Mouse (Mus musculus): ENCODE results near the gene Dffb. TPM values are rescaled to one million over a fixed set of nuclear protein-coding genes. Genes with fewer than 3 reads are reported as not detected.

Dffb gene
- total and polyA plus RNA-seq, 3 experiments, result 25.1 to 25.2 TPM; not detected in 1

- TF ChIP-seq NRF1 (IDR thresholded peaks at IDR 0.05; ENCODE audit: insufficient read depth, low read depth, low read length, poor library complexity, severe bottlenecking), result no peak
- TF ChIP-seq MYC (IDR thresholded peaks at IDR 0.05; ENCODE audit: low read depth, low read length), result no peak
- peak; percentile 62; the same call in 1 of the 2 replicates for TF ChIP-seq ZKSCAN1 (IDR thresholded peaks at IDR 0.05; ENCODE audit: low read depth, low read length)
- TF ChIP-seq ZNF384 (IDR thresholded peaks at IDR 0.05; ENCODE audit: low read depth, low read length), result no peak
- no peak for TF ChIP-seq MEF2A (IDR thresholded peaks at IDR 0.05; ENCODE audit: extremely low read depth, insufficient replicate concordance, low read depth, low read length, poor library complexity, severe bottlenecking)
- TF ChIP-seq MAZ (IDR thresholded peaks at IDR 0.05; ENCODE audit: low read depth, low read length), result 0 out of 2 replicates have a peak, but pooled peaks have one; percentile 15
- no peak for TF ChIP-seq MAX (IDR thresholded peaks at IDR 0.05; ENCODE audit: low read length)
- TF ChIP-seq CHD2 (IDR thresholded peaks at IDR 0.05; ENCODE audit: low read length), result no peak
- no peak for TF ChIP-seq RAD21 (IDR thresholded peaks at IDR 0.05; ENCODE audit: low read depth, low read length)
- peak; percentile 20 for TF ChIP-seq ZMIZ1 (IDR thresholded peaks at IDR 0.05; ENCODE audit: low read depth, low read length)
- TF ChIP-seq USF2 (IDR thresholded peaks at IDR 0.05; ENCODE audit: borderline replicate concordance in 1 of 2, insufficient read depth in 1 of 2, low read depth in 1 of 2, low read length in 2 of 2), result no peak
- no peak for TF ChIP-seq EP300 (IDR thresholded peaks at IDR 0.05; ENCODE audit: low read depth in 1 of 2, low read length in 2 of 2)
- no peak for TF ChIP-seq MAFK (IDR thresholded peaks at IDR 0.05; ENCODE audit: borderline replicate concordance, low read depth, low read length)
These were observed 46.5 kb upstream of the Dffb start (continued) for GRCm38 (mm10) chr4:154021432-154021831.

GRCm38 (mm10) chr4:154019571-154019970 lies 44.6 kb upstream of the Dffb start:
- Histone ChIP-seq H3K27ac (ENCODE audit: control insufficient read depth, low read depth, low read length) (no peak overlapping the region), H3K4me3 (ENCODE audit: control insufficient read depth in 1 of 2, insufficient read depth in 1 of 2, low read depth in 2 of 2, low read length in 2 of 2) (no peak overlapping the region), H3K9ac (ENCODE audit: control insufficient read depth, low read depth, low read length, poor library complexity, severe bottlenecking) (no peak overlapping the region), H3K36me3 (ENCODE audit: control insufficient read depth in 1 of 2, insufficient read depth in 2 of 2, low read length in 2 of 2) (peaks cover 1 to 9% of the 10 kb centered on the region in 2 experiments), H3K4me1 (ENCODE audit: control insufficient read depth in 1 of 2, insufficient read depth in 2 of 2, low read length in 2 of 2) (peaks cover 0 to 13% of the 10 kb centered on the region in 2 experiments; a peak in 3 of 4 replicates), H3K9me3 (replicated peaks; ENCODE audit: insufficient read depth, low read length) (no peaks in the 10 kb centered on the region), H3K27me3 (ENCODE audit: control insufficient read depth in 1 of 2, insufficient read depth in 2 of 2, low read length in 2 of 2) (no peaks in the 10 kb centered on the region), H3K79me2 (ENCODE audit: control insufficient read depth, insufficient read depth, low read length, poor library complexity) (peaks cover 9% of the 10 kb centered on the region)
- TF ChIP-seq E2F4 (IDR thresholded peaks at IDR 0.05; ENCODE audit: borderline replicate concordance, low read depth, low read length) (no peak), GABPA (IDR thresholded peaks at IDR 0.05; ENCODE audit: low read depth, low read length) (no peak), GATA1 (IDR thresholded peaks at IDR 0.05; ENCODE audit: low read depth, low read length) (no peak), CTCF (IDR thresholded peaks at IDR 0.05 in 2 of 3, conservative IDR thresholded peaks at IDR 0.05 in 1 of 3; ENCODE audit: control insufficient read depth in 1 of 3, insufficient read depth in 1 of 3, low read depth in 2 of 3, low read length in 3 of 3, poor library complexity in 1 of 3, severe bottlenecking in 1 of 3) (peak; percentile 58 to 81 (median 74)), TBP (IDR thresholded peaks at IDR 0.05; ENCODE audit: low read depth, low read length) (no peak), ZKSCAN1 (IDR thresholded peaks at IDR 0.05; ENCODE audit: low read depth, low read length) (no peak), USF2 (IDR thresholded peaks at IDR 0.05; ENCODE audit: borderline replicate concordance in 1 of 2, insufficient read depth in 1 of 2, low read depth in 1 of 2, low read length in 2 of 2) (no peak), MXI1 (IDR thresholded peaks at IDR 0.05; ENCODE audit: low read depth, low read length) (no peak), POLR2AphosphoS5 (IDR thresholded peaks at IDR 0.05; ENCODE audit: borderline replicate concordance, low read depth, low read length) (no peak), SMC3 (IDR thresholded peaks at IDR 0.05; ENCODE audit: low read depth, low read length) (peak; percentile 37), JUND (IDR thresholded peaks at IDR 0.05; ENCODE audit: low read depth, low read length) (no peak), RAD21 (IDR thresholded peaks at IDR 0.05; ENCODE audit: low read depth, low read length) (peak; percentile 26), EP300 (IDR thresholded peaks at IDR 0.05; ENCODE audit: low read depth in 1 of 2, low read length in 2 of 2) (no peak), UBTF (IDR thresholded peaks at IDR 0.05; ENCODE audit: borderline replicate concordance, insufficient read depth, low read depth, low read length) (no peak), HCFC1 (IDR thresholded peaks at IDR 0.05; ENCODE audit: low read depth, low read length) (no peak)
- peak; percentile 64 for DNase-seq (ENCODE audit: low read depth, low spot score)

Data from MEL (cell line).